Mouse (Mus musculus) lung, embryonic 14.5 days (tissue): ENCODE measurements around the gene Ccdc93. TPM values are rescaled to one million over a fixed set of nuclear protein-coding genes. Genes with fewer than 3 reads are reported as not detected.

Experiments used
- ATAC-seq: fragments of 200-750 bp; cut with Nextera tagmentation; 2 replicates; pipeline ENCODE4 v1.8.0; 2017; ENCODE audit warnings: mild to moderate bottlenecking, moderate TSS enrichment, moderate library complexity; ENCODE audit not compliant: insufficient read depth
- DNase-seq: peaks from one replicate; pipeline ENCODE4 v3.0.0-alpha.2; 2015
- H3K27ac ChIP-seq: fragments of 300-500 bp; sonication (generic); 2 replicates; pipeline ENCODE4 v1.5.1; 2014; ENCODE audit warnings: low read depth, mild to moderate bottlenecking, moderate library complexity
- H3K27me3 ChIP-seq: fragments of 300-500 bp; sonication (generic); 2 replicates; pipeline ENCODE4 v1.6.1; 2014; ENCODE audit warnings: low read length, control low read depth; ENCODE audit not compliant: insufficient read depth
- H3K36me3 ChIP-seq: fragments of 300-500 bp; sonication (generic); 2 replicates; pipeline ENCODE4 v1.6.1; 2014; ENCODE audit warnings: control low read depth; ENCODE audit not compliant: insufficient read depth
- H3K4me1 ChIP-seq: fragments of 300-500 bp; sonication (generic); 2 replicates; pipeline ENCODE4 v1.6.1; 2014; ENCODE audit warnings: antibody characterized with exemption, control low read depth; ENCODE audit not compliant: insufficient read depth
- H3K4me2 ChIP-seq: fragments of 300-500 bp; sonication (generic); 2 replicates; pipeline ENCODE4 v1.6.1; 2014; ENCODE audit warnings: mild to moderate bottlenecking
- H3K4me3 ChIP-seq: fragments of 300-500 bp; sonication (generic); 2 replicates; pipeline ENCODE4 v1.5.1; 2014; ENCODE audit warnings: low read depth, low read length
- H3K9ac ChIP-seq: fragments of 300-500 bp; sonication (generic); 2 replicates; pipeline ENCODE4 v1.6.1; 2014
- H3K9me3 ChIP-seq: fragments of 300-500 bp; sonication (generic); 2 replicates; pipeline ENCODE4 v1.6.1; 2016; ENCODE audit warnings: low read depth, low read length, control low read depth
- CTCF ChIP-seq: IDR thresholded peaks from 2 replicates; pipeline ENCODE4 v1.5.1; 2016; ENCODE audit warnings: antibody characterized with exemption, low read depth
- WGBS: fragments of 180-500 bp; shearing (Covaris S2); extraction: QIAGEN DNeasy Blood & Tissue Kit; methylation state at CpG from one replicate; pipeline ENCODE4 v1.1.7; 2014; 5-methylcytosine and 5-hydroxymethylcytosine counted together
- polyA plus RNA-seq: library from polyadenylated mRNA; unstranded; fragments of >200 nt; fragmentation: Nextera tagmentation; extraction: Ambion mirVana; gene quantifications from 2 replicates; pipeline ENCODE4 v1.2.1, GENCODE M21; 2014

Ccdc93 gene
- polyA plus RNA-seq, 1 experiment from 2014 or later: 8.8 TPM

GRCm38 (mm10) chr1:121419084-121419483 lies 11.8 kb upstream of the Ccdc93 start:
- H3K4me2 ChIP-seq: no peak overlapping the region
- H3K9ac ChIP-seq: no peak overlapping the region
- no peak for ATAC-seq
- peak; percentile 52 for DNase-seq
- no peak overlapping the region for H3K27ac ChIP-seq
- WGBS: 32% methylated on average over 4 of the region's 4 CpGs
- H3K4me3 ChIP-seq: no peak overlapping the region
- TF ChIP-seq CTCF: peak; percentile 60
- H3K4me1 ChIP-seq: no peaks in the 10 kb centered on the region
- H3K27me3 ChIP-seq: no peaks in the 10 kb centered on the region
- H3K36me3 ChIP-seq: no peaks in the 10 kb centered on the region
- no peaks in the 10 kb centered on the region for H3K9me3 ChIP-seq

DNA sequence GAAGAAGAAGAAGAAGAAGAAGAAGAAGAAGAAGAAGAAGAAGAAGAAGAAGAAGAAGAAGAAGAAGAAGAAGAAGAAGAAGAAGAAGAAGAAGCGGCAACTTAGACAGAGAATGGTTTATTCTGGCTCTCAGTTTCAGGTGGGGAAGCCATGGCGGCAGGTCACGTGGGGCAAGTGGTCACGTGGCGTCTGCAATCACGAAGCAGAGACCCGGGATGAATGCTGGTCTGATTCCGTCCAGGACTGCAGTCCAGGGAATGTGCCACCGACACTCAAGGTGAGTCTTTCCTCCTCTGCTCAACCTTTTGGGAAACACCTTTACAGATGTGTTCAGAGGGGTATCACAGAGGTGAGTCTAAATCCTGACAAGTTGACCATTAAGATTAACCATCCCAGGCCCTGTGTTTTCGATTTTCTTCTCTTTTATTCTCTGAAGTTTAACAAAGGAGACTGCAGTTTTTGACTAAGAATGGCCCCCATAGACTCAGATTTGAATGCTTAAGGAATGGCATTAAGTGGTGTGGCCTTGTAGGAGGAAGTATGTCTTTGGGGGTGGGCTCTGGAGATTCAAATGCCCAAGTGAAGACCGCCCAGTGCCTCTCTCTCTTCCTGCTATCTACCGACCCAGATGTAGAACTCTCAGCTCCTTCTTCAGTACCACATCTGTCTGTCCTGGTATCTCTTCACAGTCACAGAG lies 11.1 kb upstream of the Ccdc93 start:
- Histone ChIP-seq H3K36me3 (no peaks in the 10 kb centered on the region), H3K9me3 (no peaks in the 10 kb centered on the region), H3K27me3 (no peaks in the 10 kb centered on the region), H3K27ac (no peak overlapping the region), H3K4me3 (no peak overlapping the region), H3K9ac (no peak overlapping the region), H3K4me1 (no peaks in the 10 kb centered on the region), H3K4me2 (no peak overlapping the region)
- WGBS: 78% methylated on average over 12 of the region's 12 CpGs
- TF ChIP-seq CTCF: no peak
- DNase-seq: no peak
- ATAC-seq: no peak

DNA sequence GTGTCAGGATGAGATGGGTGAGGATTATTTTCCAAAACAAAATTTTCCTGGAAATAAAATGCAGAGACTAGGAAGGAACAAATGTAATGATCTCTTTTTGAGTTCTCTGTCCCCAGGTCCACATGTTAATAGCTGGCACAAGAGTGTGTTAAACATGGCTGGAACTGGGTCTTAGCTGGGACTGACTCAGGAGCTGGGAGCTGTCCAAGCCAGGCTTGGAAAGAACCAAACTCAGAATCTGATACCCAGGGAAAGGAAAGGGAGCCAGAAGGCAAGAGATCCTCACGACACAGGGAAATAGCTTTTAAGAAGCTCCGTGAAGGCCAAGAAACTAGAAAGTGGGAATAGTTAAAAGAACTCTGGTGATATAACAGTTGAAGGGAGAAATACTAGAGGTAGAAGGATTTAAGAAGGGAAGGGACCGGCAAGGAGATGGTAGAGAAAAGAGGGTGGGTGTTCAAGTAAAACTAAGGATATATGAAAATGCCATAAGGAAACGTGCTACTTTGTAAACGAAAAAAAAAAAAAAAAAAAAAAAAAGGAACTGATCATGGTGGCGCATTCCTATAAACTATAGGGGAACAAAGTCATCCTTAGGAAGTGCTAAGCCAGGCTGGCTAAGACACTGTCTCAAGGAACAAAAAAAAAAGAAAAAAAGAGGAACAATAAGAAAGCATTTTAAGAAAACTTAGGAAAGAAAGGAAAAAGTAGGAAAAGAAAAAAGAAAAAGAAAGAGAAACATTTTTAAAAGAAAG lies 489 bp upstream of the Ccdc93 start:
- DNase-seq (peak; percentile 31), ATAC-seq (no peak)
- H3K4me2 ChIP-seq: peak overlapping the region; percentile 96
- no peaks in the 10 kb centered on the region for H3K9me3 ChIP-seq
- H3K27ac ChIP-seq: peak overlapping the region; percentile 2; the same call in 1 of the 2 replicates
- H3K36me3 ChIP-seq: no peaks in the 10 kb centered on the region
- H3K27me3 ChIP-seq: no peaks in the 10 kb centered on the region
- 19% methylated on average over 6 of the region's 6 CpGs for WGBS
- no peak overlapping the region for H3K9ac ChIP-seq
- no peak for TF ChIP-seq CTCF
- H3K4me3 ChIP-seq: peak overlapping the region; percentile 79
- H3K4me1 ChIP-seq: no peaks in the 10 kb centered on the region

DNA sequence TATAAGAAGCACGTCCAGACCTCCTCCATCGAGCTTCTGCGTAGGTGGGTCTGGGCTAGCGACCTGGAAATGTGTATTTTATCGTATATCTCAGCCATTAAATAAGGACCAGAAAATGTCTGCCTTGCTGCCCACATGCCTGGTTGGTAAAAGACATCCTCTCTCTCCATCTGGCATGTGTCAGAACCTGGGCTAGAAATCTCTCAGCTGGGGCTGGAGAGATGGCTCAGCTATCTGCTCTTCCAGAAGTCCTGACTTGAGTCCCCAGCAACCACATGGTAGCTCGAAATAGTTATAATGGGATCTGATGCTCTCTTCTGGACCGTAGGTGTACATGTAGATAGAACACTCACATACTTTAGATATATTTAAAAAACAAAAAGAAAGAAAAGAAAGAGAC lies 5.1 kb downstream of the Ccdc93 start:
- Histone ChIP-seq H3K4me3 (no peak overlapping the region), H3K27ac (no peak overlapping the region), H3K4me2 (no peak overlapping the region), H3K27me3 (no peaks in the 10 kb centered on the region), H3K36me3 (peaks cover 9% of the 10 kb centered on the region; the same call in 1 of the 2 replicates), H3K9ac (no peak overlapping the region), H3K9me3 (no peaks in the 10 kb centered on the region), H3K4me1 (no peaks in the 10 kb centered on the region)
- DNase-seq (no peak), ATAC-seq (no peak)
- WGBS: 92% methylated on average over 7 of the region's 7 CpGs
- no peak for TF ChIP-seq CTCF

GRCm38 (mm10) chr1:121440535-121441381 lies 9.9 kb downstream of the Ccdc93 start:
- DNase-seq (peak; percentile 89), ATAC-seq (peak; percentile 62; the same call in 1 of the 2 replicates)
- TF ChIP-seq CTCF: peak; percentile 83
- no peak overlapping the region for H3K9ac ChIP-seq
- H3K27me3 ChIP-seq: no peaks in the 10 kb centered on the region
- H3K9me3 ChIP-seq: no peaks in the 10 kb centered on the region
- peaks cover 37% of the 10 kb centered on the region for H3K36me3 ChIP-seq
- no peak overlapping the region for H3K4me2 ChIP-seq
- no peak overlapping the region for H3K4me3 ChIP-seq
- no peak overlapping the region for H3K27ac ChIP-seq
- no peaks in the 10 kb centered on the region for H3K4me1 ChIP-seq
- 65% methylated on average over 13 of the region's 13 CpGs for WGBS

DNA sequence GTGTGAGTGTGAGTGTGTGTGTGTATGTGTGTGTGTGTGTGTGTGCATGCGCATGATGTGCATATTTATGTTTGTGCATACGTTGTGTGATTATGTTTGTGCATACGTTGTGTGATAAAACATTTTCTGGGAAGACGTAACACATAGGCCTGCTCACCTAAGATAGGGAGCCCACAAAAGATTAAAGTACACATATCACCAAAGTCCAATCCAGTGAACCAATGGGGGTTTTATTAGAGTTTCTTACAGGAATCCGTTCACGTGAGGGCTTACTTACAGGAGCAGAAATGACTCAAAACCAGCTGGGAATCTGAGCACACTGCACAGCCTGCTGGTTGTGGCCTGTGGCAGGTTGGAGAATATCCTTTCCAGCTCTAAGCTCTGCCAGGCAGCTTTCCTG lies 13.3 kb downstream of the Ccdc93 start:
- no peak overlapping the region for H3K4me2 ChIP-seq
- H3K27me3 ChIP-seq: no peaks in the 10 kb centered on the region
- no peak overlapping the region for H3K9ac ChIP-seq
- no peaks in the 10 kb centered on the region for H3K9me3 ChIP-seq
- DNase-seq: no peak
- TF ChIP-seq CTCF: no peak
- H3K27ac ChIP-seq: no peak overlapping the region
- no peak overlapping the region for H3K4me3 ChIP-seq
- H3K36me3 ChIP-seq: peaks cover 48% of the 10 kb centered on the region
- ATAC-seq: no peak
- H3K4me1 ChIP-seq: no peaks in the 10 kb centered on the region
- 91% methylated on average over 6 of the region's 6 CpGs for WGBS
